Mouse (Mus musculus): ENCODE measurements at regions not wholly inside any gene's neighbourhood (a gene's known extent, or its start where the extent isn't known, plus 50 kb on each side); places are given as distances from the start of the nearest gene placed in this dataset.
A peak's percentile ranks its signal among the peaks of the same experiment; 100 is the strongest.
"Not testable (repeated sequence)": the region's sequence is repeated elsewhere in the genome, so short reads cannot be mapped to it uniquely, and the experiment has no call there.

DNA sequence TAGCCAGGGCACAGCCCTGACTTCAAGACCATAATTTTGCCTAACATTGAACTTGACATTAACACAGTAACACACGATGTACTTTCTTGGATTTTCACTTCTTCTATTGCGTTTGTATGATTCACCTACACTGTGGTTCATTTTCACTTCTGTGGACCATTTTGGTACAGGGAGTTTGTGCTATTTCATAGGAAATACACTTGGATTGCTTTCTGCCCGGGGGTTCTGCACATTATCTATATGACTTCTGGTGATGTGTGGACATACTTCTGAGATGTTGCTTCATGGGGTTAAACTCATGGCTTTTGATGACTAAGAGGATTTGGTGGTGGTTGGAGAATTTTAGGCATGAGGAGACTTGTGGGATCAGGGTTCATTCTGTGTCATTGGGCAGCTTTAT is 640.4 kb upstream of the Gm19410 start:
- DNase-seq: no peak

- DNase-seq: no peak
These were observed 633.3 kb upstream of the Gm19410 start for GRCm38 (mm10) chr8:35132281-35132680.

DNA sequence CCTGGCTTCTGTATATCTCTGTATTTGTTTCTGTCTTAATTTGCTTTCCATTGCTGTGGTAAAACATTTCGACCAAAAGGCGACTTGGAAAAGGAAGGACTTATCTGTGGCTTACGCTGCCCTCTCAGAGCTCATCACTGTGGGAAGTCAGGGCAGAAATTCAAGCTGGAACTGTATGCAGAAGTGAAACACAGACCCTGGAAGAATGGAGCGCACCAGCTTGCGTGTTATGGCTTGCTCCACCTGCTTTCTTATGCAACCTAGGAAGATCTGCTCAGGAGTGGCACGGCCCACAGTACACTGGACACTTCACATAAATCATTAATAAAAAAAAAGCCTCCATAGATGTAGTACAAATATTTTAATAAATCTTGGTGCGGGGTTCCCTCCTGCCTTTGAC is 630.0 kb upstream of the Gm19410 start:
- DNase-seq: no peak

- no peak for DNase-seq
These were observed 628.9 kb upstream of the Gm19410 start for GRCm38 (mm10) chr8:35136643-35137042.

DNA sequence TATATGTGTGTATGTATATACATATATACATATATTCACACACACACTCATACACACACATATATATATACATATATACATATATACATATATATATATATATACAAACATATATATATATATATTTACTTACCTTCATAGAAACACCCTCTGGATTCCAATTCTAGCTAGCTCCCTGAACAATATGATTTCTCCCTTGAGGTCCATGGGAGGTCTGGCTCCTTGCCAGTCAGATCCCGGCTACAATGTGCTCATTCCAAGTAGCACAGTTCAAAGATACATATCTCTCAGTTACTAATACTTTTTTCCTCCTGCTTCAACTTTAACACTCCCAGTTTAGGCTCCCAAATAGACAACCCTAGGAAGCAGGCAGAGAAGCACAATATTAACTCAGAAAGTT is 624.8 kb upstream of the Gm19410 start:
- no peak for DNase-seq

GRCm38 (mm10) chr8:35143018-35143656 is 622.5 kb upstream of the Gm19410 start:
- no peak for DNase-seq

GRCm38 (mm10) chr8:35143684-35144083 is 621.9 kb upstream of the Gm19410 start:
- no peak for DNase-seq

DNA sequence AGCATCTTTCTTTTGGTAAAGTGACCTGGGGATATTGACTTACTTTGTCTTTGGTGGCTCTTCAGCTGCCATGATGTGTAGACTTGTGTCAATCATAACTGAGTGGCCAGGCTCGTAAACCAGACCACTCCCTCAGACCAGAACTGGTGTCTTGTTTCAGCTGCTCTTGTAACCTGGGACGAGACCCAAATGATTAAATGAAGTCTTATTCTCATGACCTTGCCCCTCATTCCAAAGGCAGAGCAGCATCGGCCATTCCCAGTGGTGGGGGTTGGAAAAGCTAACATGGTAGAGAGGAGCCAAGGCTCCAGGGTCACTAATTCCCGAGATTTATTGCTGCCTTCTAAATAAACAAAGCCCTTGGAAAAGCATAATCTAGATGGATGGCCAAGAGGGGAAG is 621.2 kb upstream of the Gm19410 start:
- no peak for DNase-seq

DNA sequence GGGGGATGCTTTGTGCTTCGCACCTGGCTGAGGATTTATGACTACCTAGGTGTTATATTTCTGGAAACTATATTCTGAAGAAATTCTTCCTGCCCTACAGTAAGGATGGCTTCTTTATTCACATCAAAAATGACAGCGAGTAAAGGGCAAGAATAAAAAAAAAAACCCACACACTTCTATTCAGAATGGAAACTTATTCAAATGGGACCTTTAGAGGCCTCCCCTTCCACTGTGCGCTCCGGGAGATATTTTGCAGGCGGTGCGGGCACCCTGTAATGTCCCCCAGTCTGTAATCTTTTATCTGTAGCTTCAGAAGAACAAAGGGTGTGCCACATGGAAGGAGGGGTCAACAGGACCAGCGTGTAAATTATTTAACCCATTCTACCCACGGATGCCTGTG is 618.1 kb upstream of the Gm19410 start:
- DNase-seq: no peak

DNA sequence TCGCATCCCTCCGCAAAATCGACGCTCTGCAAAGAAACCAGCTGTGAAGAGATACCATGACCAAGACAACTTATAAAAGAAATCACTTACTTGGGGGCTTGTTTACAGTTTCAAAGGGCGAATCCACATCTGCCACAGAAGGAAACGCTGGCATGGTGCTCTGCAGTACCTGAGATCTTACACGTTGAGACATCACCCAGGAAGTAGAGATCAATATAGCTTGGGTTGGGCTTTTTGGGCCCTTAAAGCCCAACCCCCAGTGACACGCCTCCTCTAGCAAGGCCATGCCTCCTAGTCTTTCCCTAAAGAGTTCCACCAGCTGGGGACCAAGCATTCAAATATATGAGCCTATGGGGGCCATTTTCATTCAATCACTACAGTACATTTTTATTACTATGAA is 617.6 kb upstream of the Gm19410 start:
- DNase-seq: no peak

GRCm38 (mm10) chr8:35152585-35152984 is 613.0 kb upstream of the Gm19410 start:
- no peak for DNase-seq

- no peak for DNase-seq
These were observed 609.3 kb upstream of the Gm19410 start for GRCm38 (mm10) chr8:35156272-35156671.

DNA sequence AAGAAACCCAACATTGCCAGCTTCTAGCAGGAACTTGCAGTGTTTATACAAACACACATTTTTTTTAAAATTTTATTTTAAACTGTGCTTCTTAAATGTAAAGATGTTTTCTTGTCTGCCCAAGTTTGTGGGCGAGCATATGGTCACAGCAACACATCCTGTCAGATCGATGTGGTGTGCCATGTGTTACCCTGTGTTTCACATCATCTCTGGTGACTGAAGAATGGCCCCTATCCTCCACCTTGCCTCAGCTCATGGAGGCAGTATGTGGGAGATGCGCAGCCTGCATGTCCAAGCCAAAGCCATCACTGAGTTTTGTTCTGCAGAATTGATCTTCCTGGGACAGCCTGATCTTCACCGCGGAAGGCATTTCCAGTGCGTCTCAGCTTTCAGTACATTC is 607.9 kb upstream of the Gm19410 start:
- no peak for DNase-seq

- DNase-seq: peak; percentile 70 to 71
These were observed 606.3 kb upstream of the Gm19410 start for GRCm38 (mm10) chr8:35159329-35159728.

GRCm38 (mm10) chr8:35160230-35160629 is 605.4 kb upstream of the Gm19410 start:
- DNase-seq: no peak

DNA sequence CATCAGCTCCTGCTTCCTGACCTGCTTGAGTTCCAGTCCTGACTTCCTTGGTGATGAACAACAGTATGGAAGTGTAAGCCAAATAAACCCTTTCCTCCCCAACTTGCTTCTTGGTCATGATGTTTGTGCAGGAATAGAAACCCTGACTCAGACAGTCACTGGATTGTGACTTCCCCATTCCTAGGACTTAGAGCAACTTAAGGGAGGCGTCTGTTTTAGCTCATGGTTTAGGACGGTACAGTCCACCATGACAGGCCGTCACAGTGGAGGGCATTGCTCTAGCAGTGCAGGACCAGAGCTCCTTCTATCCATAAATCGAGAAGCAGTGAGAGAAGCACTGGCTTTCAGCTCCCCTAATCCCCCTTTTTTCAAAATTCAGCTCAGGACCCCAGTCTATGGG is 603.4 kb upstream of the Gm19410 start:
- not testable (repeated sequence) for DNase-seq

- DNase-seq: no peak
These were observed 599.0 kb upstream of the Gm19410 start for GRCm38 (mm10) chr8:35166611-35167010.

DNA sequence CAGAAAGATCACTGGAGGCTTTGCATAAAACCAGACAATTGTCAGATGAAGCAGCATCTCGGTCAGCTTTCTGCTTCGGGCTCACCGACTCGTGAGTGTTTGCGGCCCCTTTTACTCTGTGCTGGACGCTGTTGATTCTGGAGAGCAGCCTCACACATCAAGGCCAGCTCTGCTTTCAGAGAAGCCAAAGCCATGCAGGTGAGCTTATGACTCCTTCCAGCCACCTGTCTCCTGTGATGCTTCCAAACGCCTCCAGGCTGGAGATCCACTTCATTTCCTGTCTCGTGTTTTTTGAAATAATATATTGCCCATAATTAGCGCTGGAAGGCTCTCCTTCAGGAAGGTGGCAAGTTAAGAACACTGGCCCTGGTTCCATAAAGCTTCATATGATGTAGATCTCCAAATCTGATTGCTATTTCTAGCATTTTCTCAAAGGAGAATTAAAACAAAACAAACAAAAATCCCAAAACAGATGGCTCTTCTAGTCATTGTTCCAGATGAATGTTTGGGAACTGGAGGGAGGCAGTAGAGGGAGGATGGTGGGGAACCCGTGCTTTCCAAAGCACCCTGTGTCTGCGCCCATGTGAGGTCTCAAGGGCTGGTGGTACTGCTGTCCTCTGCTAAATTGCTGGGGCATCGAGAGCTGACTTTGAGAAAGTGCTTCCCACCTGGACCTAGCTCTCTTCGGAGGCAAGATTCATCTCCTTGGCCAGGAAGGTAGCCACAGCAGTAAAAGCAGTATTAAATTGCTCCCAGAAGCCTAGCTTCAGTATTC is 593.9 kb upstream of the Gm19410 start:
- no peak for DNase-seq

DNA sequence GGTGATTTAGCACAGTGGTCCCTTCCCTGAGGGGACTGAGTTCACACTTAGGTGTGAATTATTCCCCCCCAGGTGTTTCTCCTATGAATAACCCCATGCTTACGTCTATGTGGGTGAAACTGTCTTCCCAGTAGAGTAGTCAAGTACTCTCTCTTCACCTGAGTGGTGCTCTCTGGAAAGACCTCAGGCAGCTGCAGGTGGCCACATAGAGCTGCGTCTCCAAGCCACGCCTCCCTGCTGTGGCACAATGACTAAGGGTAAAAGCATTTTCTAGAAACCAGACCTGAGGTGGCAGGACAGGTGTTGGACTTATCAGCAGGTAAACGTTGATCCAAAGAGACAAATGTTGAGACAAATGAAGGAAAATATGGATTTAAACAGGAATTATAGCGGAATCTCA is 588.3 kb upstream of the Gm19410 start:
- no peak for DNase-seq

DNA sequence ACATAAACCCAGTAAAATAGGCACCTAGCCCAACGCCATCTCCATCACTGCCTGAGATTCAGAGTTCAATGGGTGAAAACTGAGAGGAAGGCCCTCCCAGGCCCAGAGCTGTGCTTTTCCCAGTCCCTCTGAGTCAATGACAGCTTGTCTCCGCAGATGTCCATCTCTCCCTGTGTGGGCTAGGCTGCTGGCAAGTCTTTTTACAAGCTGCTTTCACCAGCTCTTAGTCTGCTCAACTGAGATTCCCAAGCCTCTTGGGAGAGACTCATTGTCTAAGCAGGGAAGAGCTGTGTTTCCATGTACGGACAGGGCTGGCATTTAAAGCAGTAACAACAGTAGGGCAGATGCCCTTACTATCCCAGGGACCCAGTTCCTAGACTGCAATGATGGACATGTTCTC is 585.5 kb upstream of the Gm19410 start:
- no peak for DNase-seq

DNA sequence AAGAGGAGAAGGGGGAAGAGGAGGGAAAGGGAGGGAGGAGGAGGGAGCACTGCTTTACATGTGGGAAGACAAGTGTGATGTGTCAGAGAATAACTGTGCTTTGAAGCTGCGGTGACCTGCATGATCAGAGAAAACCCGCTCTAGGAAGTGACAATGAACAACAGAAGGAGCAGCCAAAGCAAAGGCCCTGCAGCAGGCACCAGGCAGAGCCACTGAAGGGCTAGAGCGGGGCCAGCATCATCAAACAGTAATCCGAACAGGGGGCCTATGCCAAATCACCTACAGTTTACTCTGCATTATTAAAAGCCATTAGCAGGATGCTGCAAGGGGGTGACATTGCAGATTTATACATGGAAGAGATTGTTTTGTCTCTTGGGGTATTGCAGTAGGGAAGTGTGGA is 583.4 kb upstream of the Gm19410 start:
- DNase-seq: no peak

DNA sequence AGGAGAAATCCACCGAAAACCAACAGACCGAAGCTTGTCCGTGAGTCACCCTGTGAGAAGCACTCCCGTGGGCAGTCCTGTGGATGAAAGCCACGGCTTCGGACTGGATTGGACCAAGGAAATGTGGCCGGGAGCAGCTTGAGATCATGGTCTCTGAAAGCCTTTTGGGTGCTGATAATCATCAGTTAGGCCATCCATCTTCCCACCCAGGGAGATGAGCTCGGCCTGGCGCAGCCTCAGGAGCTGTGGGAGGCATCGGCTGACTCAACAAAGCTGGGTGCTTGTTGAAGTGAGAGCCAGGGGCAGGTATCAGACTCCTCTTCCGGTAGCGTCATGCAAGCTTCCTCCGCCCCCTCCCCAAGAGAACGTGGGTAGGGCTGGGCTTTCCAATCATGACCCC is 582.2 kb upstream of the Gm19410 start:
- no peak for DNase-seq

- DNase-seq: no peak
These were observed 580.4 kb upstream of the Gm19410 start for GRCm38 (mm10) chr8:35185165-35185564.

GRCm38 (mm10) chr8:35188531-35188930 is 577.1 kb upstream of the Gm19410 start:
- DNase-seq: no peak

DNA sequence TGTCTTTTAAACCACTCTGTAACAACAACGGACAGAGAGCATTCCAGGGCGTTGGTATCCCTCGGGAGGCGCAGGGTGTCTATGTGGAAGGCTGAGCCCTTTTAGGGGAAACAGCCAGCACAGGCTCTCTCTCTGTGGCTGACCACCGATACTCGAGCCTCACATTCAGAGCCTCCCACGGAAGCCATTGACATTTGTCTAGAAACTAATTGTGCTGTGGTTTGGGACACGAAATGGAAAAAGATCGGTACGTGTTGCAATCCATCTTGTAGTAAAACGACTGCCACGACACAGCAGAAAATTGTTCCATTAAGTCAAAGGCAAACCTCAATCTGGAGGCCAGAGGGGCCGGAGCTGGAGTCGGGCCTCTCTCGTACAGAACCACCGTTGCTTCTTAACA is 575.9 kb upstream of the Gm19410 start:
- DNase-seq: no peak
